Mouse (Mus musculus) myocyte (in vitro differentiated cells): ENCODE measurements around the gene Ncapg. TPM values are rescaled to one million over a fixed set of nuclear protein-coding genes. Genes with fewer than 3 reads are reported as not detected.

Source experiments
- H3K27me3 ChIP-seq: one replicate; pipeline ENCODE4 v1.6.1; 2011; ENCODE audit not compliant: control insufficient read depth, insufficient read depth, insufficient read length
- H3K36me3 ChIP-seq: one replicate; pipeline ENCODE4 v1.6.1; 2011; ENCODE audit not compliant: control insufficient read depth, insufficient read depth
- H3K4me2 ChIP-seq: one replicate; pipeline ENCODE4 v1.6.1; 2011; ENCODE audit warnings: low read depth, control low read depth
- H3K4me3 ChIP-seq: one replicate; pipeline ENCODE4 v1.5.1; 2011; ENCODE audit warnings: mild to moderate bottlenecking, control low read depth, moderate library complexity
- H3K79me2 ChIP-seq: one replicate; pipeline ENCODE4 v1.6.1; 2011; ENCODE audit not compliant: control insufficient read depth, insufficient read depth
- H3ac ChIP-seq: one replicate; pipeline ENCODE4 v1.6.1; 2011; ENCODE audit not compliant: control insufficient read depth, insufficient read length
- CEBPB ChIP-seq: IDR thresholded peaks from 2 replicates; pipeline ENCODE4 v1.6.1; 2011; ENCODE audit warnings: mild to moderate bottlenecking, moderate library complexity; ENCODE audit not compliant: poor library complexity, insufficient read depth, severe bottlenecking
- E2F4 ChIP-seq: IDR thresholded peaks from one replicate; pipeline ENCODE4 v1.6.1; 2011; ENCODE audit warnings: mild to moderate bottlenecking, control low read depth, moderate library complexity; ENCODE audit not compliant: insufficient read depth
- MAX ChIP-seq: IDR thresholded peaks from one replicate; pipeline ENCODE4 v1.6.1; 2011; ENCODE audit warnings: low read depth, mild to moderate bottlenecking, control low read depth
- MYOD1 ChIP-seq, 3 experiments: IDR thresholded peaks; one replicate each; pipeline ENCODE4 v1.6.1; 2011; ENCODE audit warnings: control low read depth in 2 of 3, low read depth in 2 of 3, mild to moderate bottlenecking in 2 of 3, moderate library complexity in 1 of 3; ENCODE audit not compliant: insufficient read length in 2 of 3, control insufficient read depth in 1 of 3
- MYOG ChIP-seq, 3 experiments: IDR thresholded peaks; one replicate each; pipeline ENCODE4 v1.6.1; 2011; ENCODE audit warnings: control low read depth in 2 of 3, low read depth in 2 of 3, mild to moderate bottlenecking in 2 of 3; ENCODE audit not compliant: insufficient read length in 2 of 3, control insufficient read depth in 1 of 3, insufficient read depth in 1 of 3
- POLR2A ChIP-seq: IDR thresholded peaks from one replicate; pipeline ENCODE4 v1.6.1; 2011; ENCODE audit warnings: low read depth, mild to moderate bottlenecking, control low read depth, moderate library complexity; ENCODE audit not compliant: insufficient read length
- POLR2AphosphoS2 ChIP-seq: IDR thresholded peaks from one replicate; pipeline ENCODE4 v1.6.1; 2011; ENCODE audit warnings: low read depth, control low read depth; ENCODE audit not compliant: insufficient read length
- REST ChIP-seq: IDR thresholded peaks from one replicate; pipeline ENCODE4 v1.6.1; 2011; ENCODE audit warnings: mild to moderate bottlenecking, control low read depth, moderate library complexity; ENCODE audit not compliant: insufficient read depth, insufficient read length
- SRF ChIP-seq: IDR thresholded peaks from one replicate; pipeline ENCODE4 v1.6.1; 2011; ENCODE audit warnings: low read depth; ENCODE audit not compliant: control insufficient read depth, insufficient read length
- TCF12 ChIP-seq: IDR thresholded peaks from one replicate; pipeline ENCODE4 v1.6.1; 2011; ENCODE audit warnings: mild to moderate bottlenecking, control low read depth; ENCODE audit not compliant: poor library complexity, insufficient read depth, severe bottlenecking
- TCF3 ChIP-seq: IDR thresholded peaks from one replicate; pipeline ENCODE4 v1.6.1; 2011; ENCODE audit warnings: low read depth, control low read depth; ENCODE audit not compliant: insufficient read length
- USF1 ChIP-seq: IDR thresholded peaks from one replicate; pipeline ENCODE4 v1.6.1; 2011; ENCODE audit warnings: low read depth, mild to moderate bottlenecking, control low read depth, moderate library complexity
- polyA plus RNA-seq: library from polyadenylated mRNA; unstranded; fragments of >200 nt; fragmentation: generic; extraction: Trizol; gene quantifications from one replicate; pipeline ENCODE4 v1.2.1, GENCODE M21; 2012; ENCODE audit warnings: missing spikeins

Ncapg gene
- polyA plus RNA-seq, 1 experiment: 6.3 TPM

DNA sequence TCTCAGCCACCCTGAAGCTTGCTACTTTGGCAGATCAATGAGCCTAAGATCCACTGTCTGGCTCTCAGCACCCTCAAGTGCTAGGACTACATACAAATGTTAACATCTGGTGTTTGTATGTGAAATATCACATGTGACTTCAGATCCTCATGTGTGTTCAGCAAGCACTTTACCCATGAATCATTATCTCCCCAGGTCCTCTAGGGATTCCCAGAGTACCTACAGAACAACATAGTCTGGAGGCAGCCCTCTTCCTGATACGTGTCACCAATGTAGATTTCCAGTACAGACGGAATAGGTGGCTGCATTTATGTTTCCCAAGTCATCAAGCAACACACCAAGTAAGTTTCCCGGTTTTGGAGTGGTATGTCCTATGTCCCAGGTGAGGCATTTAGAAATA lies 888 bp upstream of the Ncapg start:
- Histone ChIP-seq H3K27me3 (no peaks in the 10 kb centered on the region), H3K4me2 (peak overlapping the region; percentile 97), H3ac (peak overlapping the region; percentile 77), H3K36me3 (no peaks in the 10 kb centered on the region), H3K4me3 (peak overlapping the region; percentile 78), H3K79me2 (peaks cover 14% of the 10 kb centered on the region)
- TF ChIP-seq CEBPB (no peak), USF1 (no peak)

DNA sequence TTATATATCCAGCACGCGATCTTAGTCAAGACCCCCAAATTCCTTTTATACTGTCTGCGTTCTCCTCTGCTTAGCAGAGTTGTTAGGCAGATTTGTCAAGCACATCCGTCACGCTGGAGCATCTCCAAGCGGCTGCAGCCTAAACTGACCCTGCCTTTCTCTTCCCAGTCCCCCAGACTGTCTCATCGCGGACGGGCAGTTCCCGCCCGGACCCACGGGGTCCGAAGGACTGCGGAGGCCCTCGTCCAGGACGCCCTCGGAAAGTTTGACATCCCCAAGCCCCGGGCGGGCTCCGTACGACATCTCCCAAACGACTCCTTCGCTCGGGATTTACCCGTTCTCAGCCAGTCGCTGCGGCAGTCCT lies 503 bp upstream of the Ncapg start:
- H3K4me2 ChIP-seq: peak overlapping the region; percentile 97
- H3K4me3 ChIP-seq: peak overlapping the region; percentile 78
- no peaks in the 10 kb centered on the region for H3K27me3 ChIP-seq
- TF ChIP-seq POLR2AphosphoS2 (no peak), TCF12 (no peak), MAX (no peak), TCF3 (no peak), POLR2A (no peak), MYOG (IDR thresholded peaks at IDR 0.05; ENCODE audit: control insufficient read depth in 1 of 3, insufficient read depth in 1 of 3, insufficient read length in 2 of 3, low read depth in 2 of 3) (no peak), E2F4 (no peak), SRF (no peak), MYOD1 (IDR thresholded peaks at IDR 0.05; ENCODE audit: control insufficient read depth in 1 of 3, insufficient read length in 2 of 3, low read depth in 2 of 3) (no peak), REST (no peak), CEBPB (no peak), USF1 (no peak)
- peaks cover 14% of the 10 kb centered on the region for H3K79me2 ChIP-seq
- peak overlapping the region; percentile 77 for H3ac ChIP-seq
- no peaks in the 10 kb centered on the region for H3K36me3 ChIP-seq

DNA sequence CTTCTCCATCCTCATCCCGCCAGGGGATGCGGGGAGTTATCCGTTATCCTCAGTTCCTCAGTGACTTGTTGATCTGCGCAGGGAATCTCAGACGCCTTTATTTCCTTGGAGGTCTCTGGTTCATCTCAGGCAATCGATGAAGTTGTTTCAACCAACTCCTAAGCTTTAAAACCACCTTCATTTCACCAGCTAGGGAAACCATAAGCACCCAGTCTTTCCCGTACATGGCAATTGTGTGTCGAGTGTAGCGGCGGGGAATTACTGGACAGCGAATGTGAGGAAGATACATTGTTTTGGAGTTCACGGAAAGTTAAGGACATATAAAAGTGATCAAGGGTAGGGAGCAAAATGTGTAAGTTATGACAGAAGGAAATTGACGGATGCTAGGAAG lies 556 bp downstream of the Ncapg start:
- peak overlapping the region; percentile 78 for H3K4me3 ChIP-seq
- no peak for TF ChIP-seq POLR2A
- TF ChIP-seq TCF12: no peak
- no peak for TF ChIP-seq E2F4
- TF ChIP-seq USF1: no peak
- no peak for TF ChIP-seq SRF
- TF ChIP-seq REST: no peak
- TF ChIP-seq CEBPB: no peak
- TF ChIP-seq MYOG (IDR thresholded peaks at IDR 0.05; ENCODE audit: control insufficient read depth in 1 of 3, insufficient read depth in 1 of 3, insufficient read length in 2 of 3, low read depth in 2 of 3): no peak
- no peak for TF ChIP-seq POLR2AphosphoS2
- no peak for TF ChIP-seq MYOD1 (IDR thresholded peaks at IDR 0.05; ENCODE audit: control insufficient read depth in 1 of 3, insufficient read length in 2 of 3, low read depth in 2 of 3)
- no peak for TF ChIP-seq TCF3
- TF ChIP-seq MAX: no peak
- H3K36me3 ChIP-seq: no peaks in the 10 kb centered on the region

DNA sequence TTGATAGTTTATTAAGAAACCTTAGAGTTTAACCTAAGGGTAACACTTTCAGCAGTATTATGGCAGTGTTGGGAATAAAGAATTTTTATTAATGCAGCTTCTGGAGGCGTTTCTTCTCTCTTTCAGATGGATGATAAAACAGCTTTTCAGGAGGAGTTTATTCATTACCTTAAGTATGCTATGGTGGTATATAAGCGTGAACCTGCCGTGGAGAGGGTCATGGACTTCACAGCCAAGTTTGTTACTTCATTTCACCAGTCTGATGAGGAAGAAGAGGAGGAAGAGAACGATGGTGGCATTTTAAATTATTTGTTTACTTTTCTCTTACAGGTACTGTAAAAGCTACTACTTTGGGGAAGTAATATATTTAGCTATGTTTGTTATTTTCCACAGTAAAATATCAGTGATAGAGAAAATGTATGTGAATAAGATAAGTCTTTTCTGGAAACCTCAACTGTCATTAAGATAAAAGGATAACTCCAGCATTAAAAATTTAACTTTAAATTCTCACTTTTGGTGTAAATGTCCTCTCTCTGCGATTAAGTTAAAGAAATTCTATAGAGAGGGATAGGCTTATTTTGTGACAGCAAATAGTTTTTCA lies 1.3 kb downstream of the Ncapg start:
- peak overlapping the region; percentile 78 for H3K4me3 ChIP-seq
- H3ac ChIP-seq: no peak overlapping the region
- no peak for TF ChIP-seq MAX
- TF ChIP-seq POLR2AphosphoS2: no peak
- TF ChIP-seq TCF12: no peak
- no peak for TF ChIP-seq TCF3
- no peak for TF ChIP-seq E2F4
- TF ChIP-seq MYOG (IDR thresholded peaks at IDR 0.05; ENCODE audit: control insufficient read depth in 1 of 3, insufficient read depth in 1 of 3, insufficient read length in 2 of 3, low read depth in 2 of 3): no peak
- TF ChIP-seq POLR2A: no peak
- TF ChIP-seq MYOD1 (IDR thresholded peaks at IDR 0.05; ENCODE audit: control insufficient read depth in 1 of 3, insufficient read length in 2 of 3, low read depth in 2 of 3): no peak
- TF ChIP-seq REST: no peak
- H3K79me2 ChIP-seq: peaks cover 14% of the 10 kb centered on the region
- H3K36me3 ChIP-seq: peaks cover 6% of the 10 kb centered on the region
- H3K27me3 ChIP-seq: no peaks in the 10 kb centered on the region
- peak overlapping the region; percentile 54 for H3K4me2 ChIP-seq

More for the DNA sequence above, 556 bp downstream of the Ncapg start:
- H3K27me3 ChIP-seq: no peaks in the 10 kb centered on the region
- H3ac ChIP-seq: peak overlapping the region; percentile 77
- H3K79me2 ChIP-seq: peaks cover 14% of the 10 kb centered on the region
- H3K4me2 ChIP-seq: peak overlapping the region; percentile 54

- Histone ChIP-seq H3K4me2 (peak overlapping the region; percentile 5), H3K36me3 (peaks cover 18% of the 10 kb centered on the region), H3ac (no peak overlapping the region), H3K27me3 (no peaks in the 10 kb centered on the region), H3K4me3 (no peak overlapping the region), H3K79me2 (peaks cover 14% of the 10 kb centered on the region)
- TF ChIP-seq MYOD1 (IDR thresholded peaks at IDR 0.05; ENCODE audit: control insufficient read depth in 1 of 3, insufficient read length in 2 of 3, low read depth in 2 of 3) (no peak), E2F4 (no peak), USF1 (no peak), TCF12 (no peak), CEBPB (no peak), SRF (no peak), TCF3 (no peak), MYOG (IDR thresholded peaks at IDR 0.05; ENCODE audit: control insufficient read depth in 1 of 3, insufficient read depth in 1 of 3, insufficient read length in 2 of 3, low read depth in 2 of 3) (no peak), MAX (no peak), REST (no peak), POLR2AphosphoS2 (no peak), POLR2A (no peak)
Observed at GRCm38 (mm10) chr5:45675032-45675431, 5.3 kb downstream of the Ncapg start.
